Mouse (Mus musculus) C2C12 (cell line): ENCODE results near the gene Myo1f.

ENCODE experiments used
- CTCF ChIP-seq: IDR thresholded peaks from one replicate; pipeline ENCODE4 v1.5.1; 2011; ENCODE audit not compliant: control insufficient read depth, insufficient read depth, insufficient read length
- FOSL1 ChIP-seq: IDR thresholded peaks from one replicate; pipeline ENCODE4 v1.8.0; 2011; ENCODE audit warnings: mild to moderate bottlenecking, low read length; ENCODE audit not compliant: poor library complexity, insufficient read depth, severe bottlenecking
- MYOD1 ChIP-seq: IDR thresholded peaks from one replicate; pipeline ENCODE4 v1.6.1; 2011; ENCODE audit warnings: low read depth; ENCODE audit not compliant: control insufficient read depth, insufficient read length
- MYOG ChIP-seq: IDR thresholded peaks from one replicate; pipeline ENCODE4 v1.6.1; 2011; ENCODE audit not compliant: control insufficient read depth, insufficient read length; ENCODE audit errors: extremely low read depth

GRCm38 (mm10) chr17:33549212-33549611, 6.3 kb upstream of the Myo1f start:
- TF ChIP-seq CTCF = no peak
- no peak for TF ChIP-seq FOSL1
- TF ChIP-seq MYOD1 = no peak
- TF ChIP-seq MYOG = no peak
